Mouse (Mus musculus) heart, postnatal 0 days (tissue): ENCODE measurements around the gene Snapc4.

Experiments used
- CTCF ChIP-seq: IDR thresholded peaks from 2 replicates; pipeline ENCODE4 v1.5.1; 2016; ENCODE audit warnings: antibody characterized with exemption, control low read depth, low read depth
- EP300 ChIP-seq: IDR thresholded peaks from 2 replicates; pipeline ENCODE4 v1.6.1; 2016; ENCODE audit warnings: antibody characterized with exemption, low read depth

- TF ChIP-seq CTCF (no peak), EP300 (no peak)
Measured at GRCm38 (mm10) chr2:26316576-26317246, 63.7 kb downstream of the Snapc4 start.
